Mouse (Mus musculus) megakaryocyte, embryonic 14.5 days (primary cell): Measurements from ENCODE around the gene Vac14.

Experiments
- FLI1 ChIP-seq: IDR thresholded peaks from 2 replicates; pipeline ENCODE4 v1.6.1; 2012; ENCODE audit warnings: low read length, inconsistent platforms, mixed read lengths
- GATA1 ChIP-seq: IDR thresholded peaks from 3 replicates; pipeline ENCODE4 v1.6.1; 2012; ENCODE audit warnings: mixed read lengths, low read length, inconsistent platforms, borderline replicate concordance

DNA sequence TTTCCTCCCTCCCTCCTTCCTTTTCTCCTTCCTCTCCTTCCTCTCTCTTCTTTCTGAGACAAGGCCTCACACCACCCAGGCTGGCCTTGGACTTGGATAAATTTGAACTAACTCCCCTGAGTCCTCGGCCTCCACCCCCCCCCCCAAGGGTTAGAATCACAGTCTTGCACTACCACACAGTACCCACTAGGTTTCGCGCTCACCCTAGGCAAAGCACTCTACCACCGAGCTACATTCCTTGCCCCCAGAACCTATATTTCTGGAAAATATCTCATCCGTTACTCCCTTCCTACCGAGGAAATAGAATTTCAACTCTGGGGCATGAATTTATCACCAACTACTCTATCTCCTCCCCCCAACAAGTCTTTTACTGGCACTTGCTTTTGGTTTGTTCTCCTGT is 143.6 kb downstream of the Vac14 start:
- no peak for TF ChIP-seq GATA1
- TF ChIP-seq FLI1: no peak
